Mouse (Mus musculus): ENCODE data around the gene 4930564D02Rik. TPM values are rescaled to one million over a fixed set of nuclear protein-coding genes. Genes with fewer than 3 reads are reported as not detected.

4930564D02Rik gene
- polyA plus RNA-seq, 1 experiment from 2014 or later = not detected

DNA sequence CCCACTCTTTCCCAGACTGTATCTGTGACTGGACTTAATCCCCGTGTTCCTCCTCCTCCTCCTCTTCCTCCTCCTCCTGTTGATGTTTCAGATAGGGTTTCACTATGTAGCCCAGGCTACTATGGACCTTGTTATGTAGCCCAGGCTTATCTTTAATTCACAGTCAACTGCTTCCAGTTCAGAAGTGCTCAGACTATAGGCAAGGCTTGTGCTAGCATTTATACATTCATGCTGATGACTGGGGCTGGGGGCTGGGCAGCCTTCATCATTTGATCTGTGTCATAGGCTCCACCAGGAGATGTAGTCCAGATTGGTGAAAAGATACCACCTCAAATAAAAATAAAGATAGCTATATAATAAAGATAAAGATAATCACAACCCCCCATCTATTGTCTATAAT is 4.7 kb upstream of the 4930564D02Rik start:
- ATAC-seq (ENCODE audit: low read depth) (no peak), DNase-seq (ENCODE audit: low spot score) (no peak)
- WGBS = 58% methylated on average over 1 of the region's 1 CpGs
- Histone ChIP-seq H3K4me1 (ENCODE audit: control insufficient read depth, insufficient read depth, low read length) (no peaks in the 10 kb centered on the region), H3K27ac (replicated peaks; ENCODE audit: low read depth, low read length) (no peak overlapping the region), H3K36me3 (ENCODE audit: control insufficient read depth, insufficient read depth, low read length) (no peaks in the 10 kb centered on the region), H3K9ac (ENCODE audit: low read depth, low read length) (no peak overlapping the region), H3K9me3 (ENCODE audit: control insufficient read depth, low read length) (no peaks in the 10 kb centered on the region), H3K27me3 (replicated peaks; ENCODE audit: control insufficient read depth, insufficient read depth, low read length) (no peaks in the 10 kb centered on the region), H3K4me2 (ENCODE audit: low read depth, low read length) (no peak overlapping the region), H3K4me3 (ENCODE audit: low read depth, low read length) (no peak overlapping the region)

DNA sequence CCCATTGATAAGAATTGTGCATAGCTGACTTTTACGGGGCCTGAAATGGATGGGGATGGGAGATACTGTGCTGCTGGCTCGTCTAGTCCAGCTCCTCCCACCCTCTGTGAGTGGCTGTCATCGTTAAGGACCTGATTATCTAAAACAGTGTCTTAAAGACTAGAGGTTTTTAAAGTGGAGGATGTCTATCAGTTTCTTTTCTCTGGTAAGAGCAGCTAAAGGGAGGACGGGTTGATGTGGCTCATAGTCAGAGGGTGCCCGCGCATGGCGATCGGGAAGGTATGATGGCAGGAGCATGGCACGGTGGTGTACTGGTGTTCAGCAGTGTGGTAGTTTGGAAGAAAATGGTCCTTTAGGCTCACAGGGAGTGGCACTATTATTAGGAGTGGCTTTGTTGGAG is 4.0 kb upstream of the 4930564D02Rik start:
- Histone ChIP-seq H3K4me3 (ENCODE audit: low read depth, low read length) (no peak overlapping the region), H3K36me3 (ENCODE audit: control insufficient read depth, insufficient read depth, low read length) (no peaks in the 10 kb centered on the region), H3K27ac (replicated peaks; ENCODE audit: low read depth, low read length) (no peak overlapping the region), H3K27me3 (replicated peaks; ENCODE audit: control insufficient read depth, insufficient read depth, low read length) (no peaks in the 10 kb centered on the region), H3K4me2 (ENCODE audit: low read depth, low read length) (no peak overlapping the region), H3K9ac (ENCODE audit: low read depth, low read length) (no peak overlapping the region), H3K4me1 (ENCODE audit: control insufficient read depth, insufficient read depth, low read length) (no peaks in the 10 kb centered on the region), H3K9me3 (ENCODE audit: control insufficient read depth, low read length) (no peaks in the 10 kb centered on the region)
- ATAC-seq (ENCODE audit: low read depth) (no peak), DNase-seq (ENCODE audit: low spot score) (no peak)
- 80% methylated on average over 9 of the region's 9 CpGs for WGBS

DNA sequence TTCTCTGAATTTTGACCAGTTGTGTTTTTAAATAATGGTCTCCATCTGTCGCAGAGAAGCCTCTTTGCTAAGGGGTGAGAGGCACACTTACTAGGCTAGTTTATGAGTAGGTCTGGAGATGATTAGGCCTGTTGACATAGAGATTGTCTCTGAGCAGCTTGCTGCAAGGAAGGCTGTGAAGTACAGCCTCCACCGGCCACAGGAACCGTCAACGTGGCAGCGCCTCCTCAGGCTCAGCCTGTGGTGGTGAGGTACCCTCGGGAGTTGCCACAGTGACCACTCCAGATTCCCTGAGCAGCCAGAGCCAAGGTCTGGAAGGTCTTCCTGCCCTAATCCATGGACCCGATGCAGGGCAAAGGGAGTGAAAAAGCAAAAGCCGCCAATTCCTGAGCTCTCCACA is 3.9 kb downstream of the 4930564D02Rik start:
- Histone ChIP-seq H3K9ac (ENCODE audit: low read depth, low read length) (no peak overlapping the region), H3K4me3 (ENCODE audit: low read depth, low read length) (no peak overlapping the region), H3K4me2 (ENCODE audit: low read depth, low read length) (no peak overlapping the region), H3K9me3 (ENCODE audit: control insufficient read depth, low read length) (no peaks in the 10 kb centered on the region), H3K27ac (replicated peaks; ENCODE audit: low read depth, low read length) (no peak overlapping the region), H3K36me3 (ENCODE audit: control insufficient read depth, insufficient read depth, low read length) (no peaks in the 10 kb centered on the region), H3K27me3 (replicated peaks; ENCODE audit: control insufficient read depth, insufficient read depth, low read length) (no peaks in the 10 kb centered on the region), H3K4me1 (ENCODE audit: control insufficient read depth, insufficient read depth, low read length) (peaks cover 5% of the 10 kb centered on the region; the same call in 1 of the 2 replicates)
- ATAC-seq (ENCODE audit: low read depth) (no peak), DNase-seq (ENCODE audit: low spot score) (no peak)
- WGBS = 31% methylated on average over 8 of the region's 8 CpGs

DNA sequence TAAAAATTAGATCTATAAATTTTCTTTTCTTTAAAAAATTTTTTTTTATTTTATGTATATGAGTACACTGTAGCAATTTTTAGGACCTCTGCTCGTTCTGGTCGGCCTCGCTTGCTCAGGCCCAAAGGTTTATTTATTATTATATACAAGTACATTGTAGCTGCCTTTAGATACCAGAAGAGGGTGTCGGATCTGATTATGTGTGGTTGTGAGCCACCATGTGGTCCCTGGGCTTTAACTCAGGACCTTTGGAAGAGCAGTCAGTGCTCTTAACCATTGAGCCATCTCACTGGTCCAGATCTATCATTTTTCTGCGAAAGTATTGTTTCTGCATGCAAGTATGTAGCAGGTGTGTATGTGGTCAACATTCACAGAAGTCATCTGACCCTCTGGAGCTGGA is 4.6 kb downstream of the 4930564D02Rik start:
- DNase-seq (ENCODE audit: low spot score) (no peak), ATAC-seq (ENCODE audit: low read depth) (no peak)
- Histone ChIP-seq H3K36me3 (ENCODE audit: control insufficient read depth, insufficient read depth, low read length) (no peaks in the 10 kb centered on the region), H3K9ac (ENCODE audit: low read depth, low read length) (no peak overlapping the region), H3K4me1 (ENCODE audit: control insufficient read depth, insufficient read depth, low read length) (peaks cover 5% of the 10 kb centered on the region; the same call in 1 of the 2 replicates), H3K9me3 (ENCODE audit: control insufficient read depth, low read length) (no peaks in the 10 kb centered on the region), H3K4me2 (ENCODE audit: low read depth, low read length) (no peak overlapping the region), H3K27ac (replicated peaks; ENCODE audit: low read depth, low read length) (no peak overlapping the region), H3K4me3 (ENCODE audit: low read depth, low read length) (no peak overlapping the region), H3K27me3 (replicated peaks; ENCODE audit: control insufficient read depth, insufficient read depth, low read length) (no peaks in the 10 kb centered on the region)
- 91% methylated on average over 5 of the region's 5 CpGs for WGBS

DNA sequence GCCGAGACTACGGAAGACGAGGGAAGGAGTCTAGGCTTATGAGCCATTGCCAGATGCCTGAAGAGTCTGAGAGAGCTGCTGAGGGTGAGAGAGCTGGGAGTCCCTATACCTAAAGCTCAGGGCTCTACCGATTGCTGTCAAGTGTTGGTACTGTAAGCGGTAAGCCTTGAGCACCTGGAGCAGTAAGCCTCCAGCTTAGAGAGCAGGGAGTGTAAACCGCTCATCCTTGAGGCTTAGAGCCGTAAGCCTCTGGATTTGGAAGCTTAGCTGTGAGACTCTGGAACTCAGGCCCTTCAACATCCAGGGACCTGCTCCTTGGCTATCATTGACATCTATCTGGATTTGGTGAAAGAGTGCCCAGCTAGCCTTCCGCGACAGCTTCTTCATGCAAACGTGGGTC is 5.9 kb downstream of the 4930564D02Rik start:
- H3K9me3 ChIP-seq (ENCODE audit: control insufficient read depth, low read length) = no peaks in the 10 kb centered on the region
- no peak for ATAC-seq (ENCODE audit: low read depth)
- 84% methylated on average over 10 of the region's 10 CpGs for WGBS

DNA sequence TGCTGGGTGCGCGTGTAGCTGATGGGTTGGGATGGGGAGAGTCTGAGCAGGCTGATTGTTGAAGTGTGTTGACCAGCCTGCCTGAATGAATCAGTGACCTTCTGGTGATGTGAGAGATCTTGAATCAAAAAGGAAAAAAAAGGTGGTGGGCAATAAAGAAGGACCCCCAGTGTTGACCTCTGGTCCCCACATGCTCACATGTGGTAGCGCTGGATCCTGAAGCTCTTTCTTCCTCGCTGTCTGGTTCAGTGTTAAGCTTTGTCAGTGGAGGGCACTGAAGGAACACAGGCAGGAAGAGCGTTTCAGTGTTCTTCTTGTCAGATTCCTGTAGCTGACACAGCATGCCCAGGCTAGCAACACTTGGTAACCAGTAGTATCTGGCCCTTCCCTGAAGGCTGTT is 9.2 kb downstream of the 4930564D02Rik start:
- Histone ChIP-seq H3K27ac (replicated peaks; ENCODE audit: low read depth, low read length) (no peak overlapping the region), H3K36me3 (ENCODE audit: control insufficient read depth, insufficient read depth, low read length) (no peaks in the 10 kb centered on the region), H3K4me1 (ENCODE audit: control insufficient read depth, insufficient read depth, low read length) (peaks cover 1% of the 10 kb centered on the region; the same call in 1 of the 2 replicates), H3K9me3 (ENCODE audit: control insufficient read depth, low read length) (no peaks in the 10 kb centered on the region), H3K4me3 (ENCODE audit: low read depth, low read length) (no peak overlapping the region), H3K9ac (ENCODE audit: low read depth, low read length) (no peak overlapping the region), H3K27me3 (replicated peaks; ENCODE audit: control insufficient read depth, insufficient read depth, low read length) (no peaks in the 10 kb centered on the region), H3K4me2 (ENCODE audit: low read depth, low read length) (no peak overlapping the region)
- no peak for ATAC-seq (ENCODE audit: low read depth)
- no peak for DNase-seq (ENCODE audit: low spot score)
- WGBS = 87% methylated on average over 5 of the region's 5 CpGs

More for the DNA sequence above, 5.9 kb downstream of the 4930564D02Rik start:
- Histone ChIP-seq H3K4me1 (ENCODE audit: control insufficient read depth, insufficient read depth, low read length) (peaks cover 5% of the 10 kb centered on the region; the same call in 1 of the 2 replicates), H3K27ac (replicated peaks; ENCODE audit: low read depth, low read length) (no peak overlapping the region), H3K4me3 (ENCODE audit: low read depth, low read length) (no peak overlapping the region), H3K9ac (ENCODE audit: low read depth, low read length) (no peak overlapping the region), H3K4me2 (ENCODE audit: low read depth, low read length) (no peak overlapping the region), H3K27me3 (replicated peaks; ENCODE audit: control insufficient read depth, insufficient read depth, low read length) (no peaks in the 10 kb centered on the region), H3K36me3 (ENCODE audit: control insufficient read depth, insufficient read depth, low read length) (no peaks in the 10 kb centered on the region)
- DNase-seq (ENCODE audit: low spot score) = no peak

DNA sequence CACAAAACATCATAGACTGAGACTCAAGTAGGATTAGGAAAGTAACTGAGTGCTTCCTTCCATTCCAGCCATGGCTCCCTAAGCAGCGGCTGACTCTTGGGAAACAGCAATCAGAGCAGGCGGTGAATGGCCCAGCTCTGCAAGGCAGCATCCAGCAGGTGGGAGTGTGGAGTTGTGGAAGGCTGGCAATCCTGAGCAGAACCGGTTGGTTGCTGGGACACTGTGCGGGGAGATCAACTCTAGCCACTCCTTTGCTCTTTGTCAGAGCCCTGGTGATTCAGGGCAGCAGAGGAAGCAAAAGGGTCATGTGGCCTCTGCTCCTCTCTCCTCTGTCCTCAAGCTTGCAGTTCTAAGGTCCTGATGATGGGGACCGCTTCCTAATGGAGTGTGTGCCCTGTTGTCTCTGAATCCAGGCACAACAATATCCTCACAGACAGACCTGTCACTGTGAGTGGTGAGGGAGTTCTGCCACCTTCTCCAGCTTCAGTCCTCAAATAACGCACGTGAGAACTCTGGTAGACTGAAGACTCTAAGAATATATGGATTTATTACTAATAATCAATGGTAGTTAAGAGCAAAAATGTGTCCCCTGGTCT is 11.7 kb downstream of the 4930564D02Rik start:
- H3K4me2 ChIP-seq (ENCODE audit: low read depth, low read length) = no peak overlapping the region
- peak; percentile 96 for ATAC-seq (ENCODE audit: low read depth)
- WGBS = 27% methylated on average over 7 of the region's 7 CpGs
- no peak overlapping the region for H3K27ac ChIP-seq (replicated peaks; ENCODE audit: low read depth, low read length)
- H3K9me3 ChIP-seq (ENCODE audit: control insufficient read depth, low read length) = no peaks in the 10 kb centered on the region
- H3K9ac ChIP-seq (ENCODE audit: low read depth, low read length) = no peak overlapping the region
- H3K27me3 ChIP-seq (replicated peaks; ENCODE audit: control insufficient read depth, insufficient read depth, low read length) = no peaks in the 10 kb centered on the region
- H3K36me3 ChIP-seq (ENCODE audit: control insufficient read depth, insufficient read depth, low read length) = no peaks in the 10 kb centered on the region
- peak; percentile 85 for DNase-seq (ENCODE audit: low spot score)
- no peaks in the 10 kb centered on the region for H3K4me1 ChIP-seq (ENCODE audit: control insufficient read depth, insufficient read depth, low read length)
- H3K4me3 ChIP-seq (ENCODE audit: low read depth, low read length) = no peak overlapping the region

DNA sequence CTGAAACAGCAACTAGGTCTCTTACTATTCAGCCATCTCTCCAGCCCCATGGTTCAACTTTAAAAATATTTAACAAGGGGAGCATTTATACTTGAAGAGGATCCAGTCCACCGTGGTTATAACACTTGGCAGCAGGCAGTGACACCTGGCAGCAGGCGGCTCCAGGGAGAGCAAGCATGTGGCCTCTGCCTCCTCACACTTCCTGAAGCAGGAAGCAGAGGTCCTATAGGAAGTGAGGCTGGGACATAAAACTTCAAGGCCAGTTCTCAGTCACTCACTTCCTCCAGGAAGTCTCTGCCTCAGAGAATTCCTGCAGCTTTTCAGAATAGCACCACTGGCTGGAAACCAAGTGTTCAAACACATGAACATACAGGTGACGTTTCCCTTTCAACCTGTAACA is 20.7 kb downstream of the 4930564D02Rik start:
- no peak for ATAC-seq (ENCODE audit: low read depth)
- DNase-seq (ENCODE audit: low spot score) = peak; percentile 39

DNA sequence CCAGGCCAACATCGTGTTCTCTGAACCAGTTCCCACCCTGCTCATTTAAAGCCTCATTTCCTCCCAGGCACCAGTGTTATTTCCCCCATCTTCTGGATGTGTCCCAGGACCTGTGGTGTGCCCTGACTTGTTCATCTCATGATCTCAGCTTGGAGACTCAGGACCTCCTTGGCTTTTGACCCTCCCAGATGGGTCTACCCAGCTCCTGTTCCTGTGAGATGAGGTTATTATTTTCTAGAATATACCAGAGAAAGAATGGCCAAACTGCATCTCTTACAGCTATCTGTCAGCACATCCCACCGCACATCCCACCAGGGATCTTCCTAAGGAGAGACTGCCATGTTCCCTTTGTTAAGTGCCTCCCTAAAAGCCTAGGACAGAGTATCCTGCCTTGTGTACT is 22.0 kb downstream of the 4930564D02Rik start:
- Histone ChIP-seq H3K27ac (replicated peaks; ENCODE audit: low read depth, low read length) (no peak overlapping the region), H3K4me2 (ENCODE audit: low read depth, low read length) (no peak overlapping the region), H3K9ac (ENCODE audit: low read depth, low read length) (no peak overlapping the region), H3K4me3 (ENCODE audit: low read depth, low read length) (no peak overlapping the region), H3K36me3 (ENCODE audit: control insufficient read depth, insufficient read depth, low read length) (no peaks in the 10 kb centered on the region), H3K4me1 (ENCODE audit: control insufficient read depth, insufficient read depth, low read length) (no peaks in the 10 kb centered on the region), H3K27me3 (replicated peaks; ENCODE audit: control insufficient read depth, insufficient read depth, low read length) (no peaks in the 10 kb centered on the region), H3K9me3 (ENCODE audit: control insufficient read depth, low read length) (no peaks in the 10 kb centered on the region)
- no peak for DNase-seq (ENCODE audit: low spot score)
- no peak for ATAC-seq (ENCODE audit: low read depth)
- 84% methylated on average over 2 of the region's 2 CpGs for WGBS

More for the DNA sequence above, 20.7 kb downstream of the 4930564D02Rik start:
- no peak overlapping the region for H3K27ac ChIP-seq (replicated peaks; ENCODE audit: low read depth, low read length)
- H3K4me2 ChIP-seq (ENCODE audit: low read depth, low read length) = no peak overlapping the region
- WGBS = 51% methylated on average over 3 of the region's 3 CpGs
- no peaks in the 10 kb centered on the region for H3K9me3 ChIP-seq (ENCODE audit: control insufficient read depth, low read length)
- H3K36me3 ChIP-seq (ENCODE audit: control insufficient read depth, insufficient read depth, low read length) = no peaks in the 10 kb centered on the region
- H3K4me1 ChIP-seq (ENCODE audit: control insufficient read depth, insufficient read depth, low read length) = no peaks in the 10 kb centered on the region
- no peak overlapping the region for H3K4me3 ChIP-seq (ENCODE audit: low read depth, low read length)
- no peaks in the 10 kb centered on the region for H3K27me3 ChIP-seq (replicated peaks; ENCODE audit: control insufficient read depth, insufficient read depth, low read length)
- H3K9ac ChIP-seq (ENCODE audit: low read depth, low read length) = no peak overlapping the region

All from embryonic facial prominence, embryonic 14.5 days (tissue).